Mouse (Mus musculus): ENCODE data around the gene Ccdc12.

- TF ChIP-seq CTCF (conservative IDR thresholded peaks at IDR 0.05 in 1 of 2, IDR thresholded peaks at IDR 0.05 in 1 of 2; ENCODE audit: low read depth in 2 of 2, low read length in 2 of 2) (no peak), JUND (conservative IDR thresholded peaks at IDR 0.05; ENCODE audit: low read depth, low read length) (no peak)
Measured at GRCm38 (mm10) chr9:110678886-110679285, 22.6 kb downstream of the Ccdc12 start.

Data from CH12.LX (cell line).